Mouse (Mus musculus) intestine, embryonic 15.5 days (tissue): ENCODE measurements at regions not wholly inside any gene's neighbourhood (a gene's known extent, or its start where the extent isn't known, plus 50 kb on each side); places are given as distances from the start of the nearest gene placed in this dataset.
"Not testable (repeated sequence)": the region's sequence is repeated elsewhere in the genome, so short reads cannot be mapped to it uniquely, and the experiment has no call there.

Experiments
- ATAC-seq: fragments of 200-750 bp; cut with Nextera tagmentation; 2 replicates; pipeline ENCODE4 v1.8.0; 2017; ENCODE audit warnings: moderate TSS enrichment, moderate library complexity
- H3K27ac ChIP-seq: fragments of 300-500 bp; sonication (generic); 2 replicates; pipeline ENCODE4 v1.5.1; 2015; ENCODE audit warnings: mild to moderate bottlenecking, inconsistent platforms
- H3K27me3 ChIP-seq: fragments of 300-500 bp; sonication (generic); replicated peaks from 2 replicates; pipeline ENCODE4 v1.6.1; 2015; ENCODE audit warnings: inconsistent platforms
- H3K36me3 ChIP-seq: fragments of 300-500 bp; sonication (generic); 2 replicates; pipeline ENCODE4 v1.6.1; 2015; ENCODE audit warnings: inconsistent platforms
- H3K4me1 ChIP-seq: fragments of 300-500 bp; sonication (generic); replicated peaks from 2 replicates; pipeline ENCODE4 v1.6.1; 2015; ENCODE audit warnings: inconsistent platforms
- H3K4me2 ChIP-seq: fragments of 300-500 bp; sonication (generic); replicated peaks from 2 replicates; pipeline ENCODE4 v1.6.1; 2015; ENCODE audit warnings: mild to moderate bottlenecking, inconsistent platforms
- H3K4me3 ChIP-seq: fragments of 300-500 bp; sonication (generic); replicated peaks from 2 replicates; pipeline ENCODE4 v1.5.1; 2015; ENCODE audit warnings: inconsistent platforms
- H3K9ac ChIP-seq: fragments of 300-500 bp; sonication (generic); 2 replicates; pipeline ENCODE4 v1.6.1; 2015; ENCODE audit warnings: inconsistent platforms
- H3K9me3 ChIP-seq: fragments of 300-500 bp; sonication (generic); 2 replicates; pipeline ENCODE4 v1.6.1; 2016; ENCODE audit warnings: inconsistent platforms
- WGBS: fragments of 180-500 bp; shearing (Covaris S2); methylation state at CpG from one replicate; pipeline ENCODE4 v1.1.7; 2015; 5-methylcytosine and 5-hydroxymethylcytosine counted together

- Histone ChIP-seq H3K9me3 (no peaks in the 10 kb centered on the region), H3K4me3 (no peak overlapping the region), H3K4me1 (0 out of 2 replicates have a peak, but pooled peaks cover 3% of the 10 kb centered on the region), H3K36me3 (no peaks in the 10 kb centered on the region), H3K27ac (no peak overlapping the region), H3K27me3 (no peaks in the 10 kb centered on the region), H3K9ac (no peak overlapping the region), H3K4me2 (no peak overlapping the region)
- no peak for ATAC-seq
- WGBS: 62% methylated on average over 5 of the region's 5 CpGs
Measured at GRCm38 (mm10) chr13:78872582-78872981, 673.0 kb upstream of the Nr2f1 start.

- 33% methylated on average over 6 of the region's 6 CpGs for WGBS
- no peaks in the 10 kb centered on the region for H3K9me3 ChIP-seq
- ATAC-seq: no peak
- no peaks in the 10 kb centered on the region for H3K36me3 ChIP-seq
- H3K4me2 ChIP-seq: no peak overlapping the region
- H3K27ac ChIP-seq: no peak overlapping the region
- no peak overlapping the region for H3K4me3 ChIP-seq
- H3K27me3 ChIP-seq: no peaks in the 10 kb centered on the region
- 0 out of 2 replicates have a peak, but pooled peaks cover 3% of the 10 kb centered on the region for H3K4me1 ChIP-seq
- no peak overlapping the region for H3K9ac ChIP-seq
Measured at GRCm38 (mm10) chr13:78871976-78872375, 672.4 kb upstream of the Nr2f1 start.

- peak; percentile 55; the same call in 1 of the 2 replicates for ATAC-seq
- WGBS: 33% methylated on average over 2 of the region's 2 CpGs
- Histone ChIP-seq H3K4me2 (no peak overlapping the region), H3K4me3 (no peak overlapping the region), H3K9me3 (no peaks in the 10 kb centered on the region), H3K27me3 (no peaks in the 10 kb centered on the region), H3K36me3 (no peaks in the 10 kb centered on the region), H3K4me1 (0 out of 2 replicates have a peak, but pooled peaks cover 3% of the 10 kb centered on the region), H3K27ac (no peak overlapping the region), H3K9ac (no peak overlapping the region)
Measured at GRCm38 (mm10) chr13:78871254-78871653, 671.7 kb upstream of the Nr2f1 start.

GRCm38 (mm10) chr13:78824357-78824756 lies 624.8 kb upstream of the Nr2f1 start:
- H3K9me3 ChIP-seq, ATAC-seq, H3K4me3 ChIP-seq, H3K36me3 ChIP-seq, H3K4me1 ChIP-seq, H3K27me3 ChIP-seq, H3K27ac ChIP-seq, H3K9ac ChIP-seq, H3K4me2 ChIP-seq: not testable (repeated sequence)
- 89% methylated on average over 4 of the region's 4 CpGs for WGBS

- H3K9me3 ChIP-seq: no peaks in the 10 kb centered on the region
- 39% methylated on average over 2 of the region's 2 CpGs for WGBS
- no peaks in the 10 kb centered on the region for H3K36me3 ChIP-seq
- H3K27ac ChIP-seq: no peak overlapping the region
- H3K4me3 ChIP-seq: no peak overlapping the region
- no peaks in the 10 kb centered on the region for H3K4me1 ChIP-seq
- peak; percentile 51; the same call in 1 of the 2 replicates for ATAC-seq
- H3K27me3 ChIP-seq: no peaks in the 10 kb centered on the region
- no peak overlapping the region for H3K4me2 ChIP-seq
- no peak overlapping the region for H3K9ac ChIP-seq
Measured at GRCm38 (mm10) chr13:78809656-78810055, 610.1 kb upstream of the Nr2f1 start.

- Histone ChIP-seq H3K4me1 (no peaks in the 10 kb centered on the region), H3K4me3 (no peak overlapping the region), H3K36me3 (no peaks in the 10 kb centered on the region), H3K9ac (no peak overlapping the region), H3K27ac (no peak overlapping the region), H3K27me3 (no peaks in the 10 kb centered on the region), H3K4me2 (no peak overlapping the region), H3K9me3 (no peaks in the 10 kb centered on the region)
- ATAC-seq: no peak
Measured at GRCm38 (mm10) chr13:78802838-78803124, 603.2 kb upstream of the Nr2f1 start.

GRCm38 (mm10) chr13:78802011-78802837 lies 602.7 kb upstream of the Nr2f1 start:
- 45% methylated on average over 7 of the region's 7 CpGs for WGBS
- Histone ChIP-seq H3K27ac (no peak overlapping the region), H3K36me3 (no peaks in the 10 kb centered on the region), H3K4me3 (no peak overlapping the region), H3K9ac (no peak overlapping the region), H3K4me2 (no peak overlapping the region), H3K9me3 (no peaks in the 10 kb centered on the region), H3K27me3 (no peaks in the 10 kb centered on the region), H3K4me1 (no peaks in the 10 kb centered on the region)
- no peak for ATAC-seq

- H3K9me3 ChIP-seq: no peaks in the 10 kb centered on the region
- H3K36me3 ChIP-seq: no peaks in the 10 kb centered on the region
- H3K9ac ChIP-seq: no peak overlapping the region
- H3K4me3 ChIP-seq: no peak overlapping the region
- ATAC-seq: no peak
- H3K27ac ChIP-seq: no peak overlapping the region
- H3K27me3 ChIP-seq: no peaks in the 10 kb centered on the region
- 80% methylated on average over 3 of the region's 3 CpGs for WGBS
- H3K4me2 ChIP-seq: no peak overlapping the region
- H3K4me1 ChIP-seq: no peaks in the 10 kb centered on the region
Measured at GRCm38 (mm10) chr13:78799641-78800040, 600.1 kb upstream of the Nr2f1 start.

GRCm38 (mm10) chr13:78795228-78795627 lies 595.7 kb upstream of the Nr2f1 start:
- Histone ChIP-seq H3K27ac (no peak overlapping the region), H3K4me2 (no peak overlapping the region), H3K36me3 (no peaks in the 10 kb centered on the region), H3K4me3 (no peak overlapping the region), H3K27me3 (no peaks in the 10 kb centered on the region), H3K9ac (no peak overlapping the region), H3K9me3 (no peaks in the 10 kb centered on the region), H3K4me1 (no peaks in the 10 kb centered on the region)
- no peak for ATAC-seq

- H3K27ac ChIP-seq: no peak overlapping the region
- ATAC-seq: no peak
- H3K4me2 ChIP-seq: no peak overlapping the region
- no peaks in the 10 kb centered on the region for H3K9me3 ChIP-seq
- no peaks in the 10 kb centered on the region for H3K4me1 ChIP-seq
- no peaks in the 10 kb centered on the region for H3K27me3 ChIP-seq
- H3K9ac ChIP-seq: no peak overlapping the region
- no peaks in the 10 kb centered on the region for H3K36me3 ChIP-seq
- 21% methylated on average over 2 of the region's 2 CpGs for WGBS
- no peak overlapping the region for H3K4me3 ChIP-seq
Measured at GRCm38 (mm10) chr13:78784285-78784684, 584.7 kb upstream of the Nr2f1 start.

GRCm38 (mm10) chr13:78783591-78784240 lies 584.2 kb upstream of the Nr2f1 start:
- ATAC-seq: peak; percentile 63
- H3K9me3 ChIP-seq: no peaks in the 10 kb centered on the region
- H3K4me2 ChIP-seq: no peak overlapping the region
- no peaks in the 10 kb centered on the region for H3K27me3 ChIP-seq
- H3K4me3 ChIP-seq: no peak overlapping the region
- H3K9ac ChIP-seq: no peak overlapping the region
- H3K27ac ChIP-seq: no peak overlapping the region
- no peaks in the 10 kb centered on the region for H3K4me1 ChIP-seq
- H3K36me3 ChIP-seq: no peaks in the 10 kb centered on the region
- WGBS: 7% methylated on average over 1 of the region's 1 CpGs
